Mouse (Mus musculus): ENCODE measurements at regions not wholly inside any gene's neighbourhood (a gene's known extent, or its start where the extent isn't known, plus 50 kb on each side); places are given as distances from the start of the nearest gene placed in this dataset.

DNA sequence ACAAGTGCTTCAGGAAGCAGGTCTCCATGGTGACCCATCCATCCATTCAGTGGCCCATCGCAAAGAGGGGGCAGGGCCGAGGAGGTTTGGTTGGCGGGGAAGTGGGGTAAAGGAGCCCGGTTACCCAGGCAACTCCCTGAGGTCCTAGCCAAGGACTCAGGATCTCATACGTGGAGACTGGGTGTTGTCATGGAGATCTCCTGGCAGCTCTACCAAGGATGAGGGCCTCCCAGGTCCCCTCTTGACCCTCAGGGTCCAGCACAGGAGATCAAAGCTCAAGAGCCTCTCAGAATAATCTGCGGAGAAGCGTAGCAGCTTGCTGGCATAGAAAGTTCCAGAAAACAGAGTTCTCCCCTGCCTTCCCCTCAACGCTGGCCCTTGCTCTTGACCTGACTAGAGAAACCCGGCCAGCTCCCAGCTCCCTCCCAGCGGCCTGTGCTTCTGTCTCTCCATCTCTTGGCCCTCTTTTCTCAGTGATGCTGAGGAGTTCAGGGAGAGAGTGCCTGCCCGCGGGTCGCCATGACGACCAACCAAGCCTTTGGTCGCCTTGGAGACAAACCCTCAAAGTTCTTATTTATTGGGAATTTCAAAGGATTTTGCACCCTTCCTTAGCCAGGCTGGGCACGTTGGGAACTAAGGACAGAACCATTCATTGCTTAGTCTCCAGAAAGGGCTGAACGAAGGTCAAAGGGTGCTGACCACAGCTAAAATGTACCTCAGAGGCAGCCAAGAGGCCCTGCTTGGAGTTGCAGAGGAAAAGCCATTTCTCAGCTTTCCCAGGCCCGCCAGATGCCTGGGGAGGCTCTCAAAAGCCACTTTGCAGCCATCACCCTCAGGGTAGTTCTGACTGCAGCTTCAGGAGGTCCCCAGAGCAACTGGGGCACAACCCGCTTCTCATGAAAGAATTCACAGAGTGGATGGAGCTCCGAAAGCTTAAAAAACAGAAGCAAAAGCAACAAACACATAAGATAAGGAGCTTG is 60.0 kb downstream of the Ubiad1 start:
- H3K4me2 ChIP-seq (replicated peaks), result no peak overlapping the region

DNA sequence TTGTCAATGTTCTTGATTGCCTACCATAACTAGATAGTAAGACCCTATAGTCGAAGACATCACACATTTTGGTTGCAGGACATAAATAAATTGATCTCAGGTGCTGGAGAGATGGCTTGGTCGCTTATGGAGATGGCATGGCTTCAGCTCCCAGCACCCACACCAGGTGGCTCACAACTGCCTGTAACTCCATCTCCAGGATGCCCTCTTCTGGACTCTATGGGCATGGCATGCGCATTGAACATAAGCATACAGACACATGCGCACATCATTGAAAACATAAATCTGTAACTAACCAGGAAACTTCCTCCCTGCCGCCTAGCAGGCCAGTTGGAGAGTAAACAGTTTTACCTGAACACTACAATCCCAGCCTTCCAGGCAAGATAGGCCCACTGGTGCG is 64.0 kb downstream of the Ubiad1 start:
- DNase-seq (ENCODE audit: low spot score), result no peak

More for the DNA sequence above, 60.0 kb downstream of the Ubiad1 start:
- Histone ChIP-seq H3K9ac (no peak overlapping the region), H3K4me1 (replicated peaks; ENCODE audit: control insufficient read depth, insufficient read depth, low read length) (peaks cover 32% of the 10 kb centered on the region), H3K4me3 (replicated peaks; ENCODE audit: low read length) (no peak overlapping the region), H3K9me3 (ENCODE audit: control insufficient read depth, low read length) (no peaks in the 10 kb centered on the region), H3K36me3 (replicated peaks; ENCODE audit: control insufficient read depth, insufficient read depth) (no peaks in the 10 kb centered on the region), H3K27ac (peak overlapping the region; percentile 77), H3K27me3 (ENCODE audit: control insufficient read depth, insufficient read depth, low read length) (no peaks in the 10 kb centered on the region)
- 11% methylated on average over 20 of the region's 20 CpGs for WGBS
- peak; percentile 74 for DNase-seq (ENCODE audit: low spot score)
- ATAC-seq (ENCODE audit: low FRiP score), result peak; percentile 90

DNA sequence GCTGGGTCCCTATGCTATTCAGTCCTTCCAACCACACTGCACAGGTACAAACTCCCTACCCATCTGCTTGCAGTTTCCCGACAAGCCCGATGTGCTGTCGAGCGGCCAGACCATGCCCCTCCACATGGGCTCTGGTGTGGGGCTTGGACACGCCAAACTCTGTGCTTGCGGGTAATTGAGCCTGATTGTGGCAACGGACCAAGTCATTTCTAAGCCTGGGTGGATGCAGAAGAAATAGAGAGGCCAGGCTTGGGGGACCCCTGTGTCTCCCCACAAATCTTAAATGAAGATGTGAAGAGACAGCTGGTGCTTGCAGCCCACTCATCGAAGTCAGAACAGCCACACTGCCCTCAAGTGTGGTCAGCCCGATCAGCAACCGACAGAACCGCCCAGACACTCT is 66.1 kb downstream of the Ubiad1 start:
- Histone ChIP-seq H3K9ac (no peak overlapping the region), H3K36me3 (replicated peaks; ENCODE audit: control insufficient read depth, insufficient read depth) (no peaks in the 10 kb centered on the region), H3K4me2 (replicated peaks) (no peak overlapping the region), H3K27ac (no peak overlapping the region), H3K9me3 (ENCODE audit: control insufficient read depth, low read length) (no peaks in the 10 kb centered on the region), H3K4me1 (replicated peaks; ENCODE audit: control insufficient read depth, insufficient read depth, low read length) (peaks cover 24% of the 10 kb centered on the region), H3K27me3 (ENCODE audit: control insufficient read depth, insufficient read depth, low read length) (no peaks in the 10 kb centered on the region), H3K4me3 (replicated peaks; ENCODE audit: low read length) (no peak overlapping the region)
- 68% methylated on average over 11 of the region's 11 CpGs for whole genome bisulfite sequencing
- ATAC-seq (ENCODE audit: low FRiP score), result no peak
- no peak for DNase-seq (ENCODE audit: low spot score)

More for the DNA sequence above, 64.0 kb downstream of the Ubiad1 start:
- Histone ChIP-seq H3K27ac (no peak overlapping the region), H3K4me3 (replicated peaks; ENCODE audit: low read length) (no peak overlapping the region), H3K9ac (no peak overlapping the region), H3K27me3 (ENCODE audit: control insufficient read depth, insufficient read depth, low read length) (no peaks in the 10 kb centered on the region), H3K4me1 (replicated peaks; ENCODE audit: control insufficient read depth, insufficient read depth, low read length) (peaks cover 43% of the 10 kb centered on the region), H3K36me3 (replicated peaks; ENCODE audit: control insufficient read depth, insufficient read depth) (no peaks in the 10 kb centered on the region), H3K9me3 (ENCODE audit: control insufficient read depth, low read length) (no peaks in the 10 kb centered on the region), H3K4me2 (replicated peaks) (no peak overlapping the region)
- WGBS, result 91% methylated on average over 6 of the region's 6 CpGs
- no peak for ATAC-seq (ENCODE audit: low FRiP score)

DNA sequence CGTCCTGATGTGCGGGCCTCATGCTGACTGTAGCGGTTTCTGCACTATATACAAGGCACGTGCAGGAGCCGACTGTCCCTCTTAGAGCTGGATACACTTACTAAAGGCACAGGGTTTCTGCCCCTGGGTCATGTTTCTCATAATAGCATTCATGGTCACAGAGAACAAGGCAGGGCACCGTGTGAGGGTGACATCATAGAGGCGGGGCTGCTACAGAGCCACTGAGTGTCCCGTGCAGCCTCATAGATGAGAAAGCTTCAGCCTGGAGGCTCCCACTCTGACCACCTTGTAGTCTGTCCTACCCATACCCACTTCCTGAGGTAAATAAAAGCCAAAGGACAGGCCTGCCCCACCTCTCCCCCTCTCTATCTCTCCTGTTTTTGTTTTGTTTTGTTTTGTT is 67.2 kb downstream of the Ubiad1 start:
- DNase-seq (ENCODE audit: low spot score), result no peak
- 31% methylated on average over 8 of the region's 8 CpGs for WGBS
- no peak overlapping the region for H3K4me3 ChIP-seq (replicated peaks; ENCODE audit: low read length)
- 0 out of 2 replicates have a peak, but pooled peaks have one; percentile 35 for ATAC-seq (ENCODE audit: low FRiP score)
- no peaks in the 10 kb centered on the region for H3K36me3 ChIP-seq (replicated peaks; ENCODE audit: control insufficient read depth, insufficient read depth)
- H3K9ac ChIP-seq, result no peak overlapping the region
- no peak overlapping the region for H3K27ac ChIP-seq
- H3K27me3 ChIP-seq (ENCODE audit: control insufficient read depth, insufficient read depth, low read length), result no peaks in the 10 kb centered on the region
- H3K4me1 ChIP-seq (replicated peaks; ENCODE audit: control insufficient read depth, insufficient read depth, low read length), result peaks cover 26% of the 10 kb centered on the region
- no peak overlapping the region for H3K4me2 ChIP-seq (replicated peaks)
- no peaks in the 10 kb centered on the region for H3K9me3 ChIP-seq (ENCODE audit: control insufficient read depth, low read length)

DNA sequence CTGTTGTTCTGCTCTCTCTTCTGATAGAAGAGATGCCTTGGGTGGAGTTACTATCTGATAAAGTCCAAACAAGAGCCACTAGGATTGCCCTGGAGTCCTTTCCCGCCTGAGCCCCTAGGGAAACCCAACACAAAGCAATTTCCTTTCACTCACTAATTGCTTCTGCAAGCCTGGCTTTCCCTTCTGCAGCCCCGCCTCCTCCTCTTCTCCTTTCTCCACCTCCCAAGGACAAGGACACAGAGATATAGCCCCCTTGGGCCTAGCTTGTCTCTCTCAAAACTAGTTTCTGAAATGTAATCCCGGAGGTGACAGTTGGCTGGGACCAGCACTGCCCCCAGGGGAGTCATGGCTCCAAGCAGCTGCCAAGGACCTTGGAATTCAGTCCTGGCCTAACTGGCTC is 68.1 kb downstream of the Ubiad1 start:
- 18% methylated on average over 3 of the region's 3 CpGs for WGBS
- ATAC-seq (ENCODE audit: low FRiP score), result no peak
- Histone ChIP-seq H3K36me3 (replicated peaks; ENCODE audit: control insufficient read depth, insufficient read depth) (no peaks in the 10 kb centered on the region), H3K4me3 (replicated peaks; ENCODE audit: low read length) (no peak overlapping the region), H3K27me3 (ENCODE audit: control insufficient read depth, insufficient read depth, low read length) (no peaks in the 10 kb centered on the region), H3K9me3 (ENCODE audit: control insufficient read depth, low read length) (no peaks in the 10 kb centered on the region), H3K27ac (no peak overlapping the region), H3K9ac (no peak overlapping the region), H3K4me2 (replicated peaks) (no peak overlapping the region), H3K4me1 (replicated peaks; ENCODE audit: control insufficient read depth, insufficient read depth, low read length) (peaks cover 26% of the 10 kb centered on the region)
- no peak for DNase-seq (ENCODE audit: low spot score)

DNA sequence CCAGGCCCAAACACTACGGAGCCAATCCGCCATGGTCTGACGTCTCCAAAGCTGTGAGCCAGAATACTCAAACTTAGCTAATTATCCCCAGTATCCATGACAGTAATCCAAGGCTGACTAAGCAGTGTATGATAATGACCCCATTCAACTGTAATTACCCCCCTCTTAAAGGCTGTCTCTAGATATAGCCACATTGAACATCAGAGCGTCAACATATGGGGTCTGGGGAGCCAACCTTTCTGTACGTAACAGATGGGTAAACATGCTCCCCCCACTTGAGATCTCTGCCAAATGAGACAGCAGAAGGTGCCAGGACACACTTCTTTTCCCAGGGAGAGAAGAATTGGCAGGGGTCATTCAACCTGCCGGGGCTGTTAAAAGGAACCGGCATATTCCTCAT is 73.1 kb downstream of the Ubiad1 start:
- ATAC-seq (ENCODE audit: low FRiP score), result 0 out of 2 replicates have a peak, but pooled peaks have one; percentile 24
- peaks cover 10% of the 10 kb centered on the region; the same call in 1 of the 2 replicates for H3K4me1 ChIP-seq (replicated peaks; ENCODE audit: control insufficient read depth, insufficient read depth, low read length)
- no peak overlapping the region for H3K27ac ChIP-seq
- no peaks in the 10 kb centered on the region for H3K27me3 ChIP-seq (ENCODE audit: control insufficient read depth, insufficient read depth, low read length)
- no peak overlapping the region for H3K4me3 ChIP-seq (replicated peaks; ENCODE audit: low read length)
- no peak overlapping the region for H3K4me2 ChIP-seq (replicated peaks)
- no peak overlapping the region for H3K9ac ChIP-seq
- no peaks in the 10 kb centered on the region for H3K36me3 ChIP-seq (replicated peaks; ENCODE audit: control insufficient read depth, insufficient read depth)
- WGBS, result 73% methylated on average over 7 of the region's 7 CpGs
- H3K9me3 ChIP-seq (ENCODE audit: control insufficient read depth, low read length), result no peaks in the 10 kb centered on the region
- DNase-seq (ENCODE audit: low spot score), result no peak

DNA sequence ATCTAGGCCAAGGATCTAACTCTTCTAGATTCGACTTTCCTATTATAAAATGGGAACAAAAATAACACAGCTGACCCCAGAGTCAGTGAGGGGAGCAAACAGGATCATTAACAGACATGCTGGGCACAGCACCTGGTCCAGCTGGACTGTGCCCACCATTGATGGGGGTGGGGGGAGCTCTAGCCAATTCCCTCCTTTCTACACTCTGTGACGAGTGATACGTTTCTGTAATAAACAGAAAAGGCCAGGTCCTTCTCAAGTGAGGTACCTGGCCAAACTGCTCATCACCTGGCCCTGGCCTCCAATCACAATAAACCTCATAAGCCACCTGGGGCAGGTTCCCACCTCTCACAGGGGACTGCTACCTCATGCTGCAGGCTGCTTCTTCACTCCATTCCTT is 76.9 kb downstream of the Ubiad1 start:
- WGBS, result 77% methylated on average over 3 of the region's 3 CpGs

DNA sequence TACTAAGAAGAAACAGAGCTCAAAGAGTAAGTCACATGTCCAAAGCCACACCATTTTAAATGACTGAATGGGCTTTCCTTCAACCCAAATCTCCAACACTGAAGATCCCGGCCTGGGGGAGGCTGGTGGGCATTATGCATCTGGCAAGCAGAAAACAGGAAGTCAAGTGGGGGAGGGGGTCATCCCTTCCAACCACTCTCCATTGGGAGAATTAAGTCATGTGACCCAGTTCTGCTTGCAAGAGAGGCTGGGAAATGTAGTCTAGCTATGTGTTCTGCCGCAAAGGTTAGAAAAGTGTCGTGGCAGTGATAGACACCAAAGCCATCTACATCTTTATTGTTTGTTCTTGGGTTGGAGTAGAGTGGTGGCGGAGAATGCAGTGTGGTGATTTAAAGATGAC is 78.0 kb upstream of the Disp3 start:
- no peaks in the 10 kb centered on the region for H3K9me3 ChIP-seq (ENCODE audit: control insufficient read depth, low read length)
- H3K36me3 ChIP-seq (replicated peaks; ENCODE audit: control insufficient read depth, insufficient read depth), result no peaks in the 10 kb centered on the region
- peak; percentile 53 for DNase-seq (ENCODE audit: low spot score)
- H3K27me3 ChIP-seq (ENCODE audit: control insufficient read depth, insufficient read depth, low read length), result no peaks in the 10 kb centered on the region
- no peak overlapping the region for H3K4me2 ChIP-seq (replicated peaks)
- no peak overlapping the region for H3K27ac ChIP-seq
- peak; percentile 13; the same call in 1 of the 2 replicates for ATAC-seq (ENCODE audit: low FRiP score)
- H3K4me3 ChIP-seq (replicated peaks; ENCODE audit: low read length), result no peak overlapping the region
- WGBS, result 45% methylated on average over 4 of the region's 4 CpGs
- no peak overlapping the region for H3K9ac ChIP-seq
- peaks cover 3% of the 10 kb centered on the region; the same call in 1 of the 2 replicates for H3K4me1 ChIP-seq (replicated peaks; ENCODE audit: control insufficient read depth, insufficient read depth, low read length)

More for the DNA sequence above, 76.9 kb downstream of the Ubiad1 start:
- no peaks in the 10 kb centered on the region for H3K27me3 ChIP-seq (ENCODE audit: control insufficient read depth, insufficient read depth, low read length)
- no peak overlapping the region for H3K9ac ChIP-seq
- H3K4me2 ChIP-seq (replicated peaks), result no peak overlapping the region
- H3K4me1 ChIP-seq (replicated peaks; ENCODE audit: control insufficient read depth, insufficient read depth, low read length), result no peaks in the 10 kb centered on the region
- no peaks in the 10 kb centered on the region for H3K9me3 ChIP-seq (ENCODE audit: control insufficient read depth, low read length)
- no peak overlapping the region for H3K4me3 ChIP-seq (replicated peaks; ENCODE audit: low read length)
- ATAC-seq (ENCODE audit: low FRiP score) (no peak), DNase-seq (ENCODE audit: low spot score) (no peak)
- no peak overlapping the region for H3K27ac ChIP-seq
- no peaks in the 10 kb centered on the region for H3K36me3 ChIP-seq (replicated peaks; ENCODE audit: control insufficient read depth, insufficient read depth)

DNA sequence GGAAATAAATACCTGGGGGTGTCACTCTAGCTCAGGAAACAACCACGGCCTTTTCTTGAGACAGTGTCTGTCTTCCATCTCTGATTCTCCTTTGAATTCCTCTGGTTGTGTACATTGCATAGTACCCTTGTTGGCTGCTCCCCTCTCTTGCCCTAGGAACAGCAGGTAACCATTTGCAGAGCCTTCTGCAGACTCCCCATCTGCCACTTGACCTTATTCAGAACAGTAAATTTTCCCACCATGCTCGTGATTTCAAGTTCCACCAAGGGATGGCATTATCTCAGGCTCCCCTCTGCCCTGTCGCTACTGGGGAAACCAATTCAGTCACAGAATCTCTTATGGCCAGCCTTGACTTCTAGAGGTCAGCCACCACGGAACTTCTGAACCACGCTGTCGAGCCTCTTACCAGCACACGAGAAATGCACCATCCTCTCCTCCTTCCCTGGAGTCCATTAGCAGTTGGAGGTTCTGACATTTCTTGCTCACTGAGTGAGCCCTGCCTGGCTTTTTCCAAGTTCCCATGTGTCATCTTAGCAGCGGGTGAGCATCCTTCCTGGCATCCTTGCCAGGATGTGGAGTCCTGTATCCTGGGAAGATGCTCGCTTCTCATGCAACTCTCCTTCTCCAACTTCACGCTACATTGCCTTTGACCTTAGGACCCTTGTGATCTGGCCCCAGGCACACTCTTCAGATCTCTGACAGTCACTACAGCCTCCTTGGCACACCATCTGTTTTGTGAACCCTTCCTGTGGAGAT is 75.8 kb upstream of the Disp3 start:
- no peak overlapping the region for H3K9ac ChIP-seq
- DNase-seq (ENCODE audit: low spot score) (no peak), ATAC-seq (ENCODE audit: low FRiP score) (no peak)
- H3K9me3 ChIP-seq (ENCODE audit: control insufficient read depth, low read length), result no peaks in the 10 kb centered on the region
- no peaks in the 10 kb centered on the region for H3K27me3 ChIP-seq (ENCODE audit: control insufficient read depth, insufficient read depth, low read length)
- H3K4me2 ChIP-seq (replicated peaks), result no peak overlapping the region
- no peak overlapping the region for H3K4me3 ChIP-seq (replicated peaks; ENCODE audit: low read length)
- H3K27ac ChIP-seq, result no peak overlapping the region
- WGBS, result 84% methylated on average over 10 of the region's 10 CpGs
- H3K4me1 ChIP-seq (replicated peaks; ENCODE audit: control insufficient read depth, insufficient read depth, low read length), result peaks cover 3% of the 10 kb centered on the region; the same call in 1 of the 2 replicates
- no peaks in the 10 kb centered on the region for H3K36me3 ChIP-seq (replicated peaks; ENCODE audit: control insufficient read depth, insufficient read depth)

Measured in hindbrain, embryonic 14.5 days (tissue).